Mouse (Mus musculus) heart, postnatal 4 days (tissue): ENCODE measurements at regions not wholly inside any gene's neighbourhood (a gene's known extent, or its start where the extent isn't known, plus 50 kb on each side); places are given as distances from the start of the nearest gene placed in this dataset.
A peak's percentile ranks its signal among the peaks of the same experiment; 100 is the strongest.

ENCODE experiments used
- DNase-seq: peaks from one replicate; pipeline ENCODE4 v3.0.0; 2021

DNA sequence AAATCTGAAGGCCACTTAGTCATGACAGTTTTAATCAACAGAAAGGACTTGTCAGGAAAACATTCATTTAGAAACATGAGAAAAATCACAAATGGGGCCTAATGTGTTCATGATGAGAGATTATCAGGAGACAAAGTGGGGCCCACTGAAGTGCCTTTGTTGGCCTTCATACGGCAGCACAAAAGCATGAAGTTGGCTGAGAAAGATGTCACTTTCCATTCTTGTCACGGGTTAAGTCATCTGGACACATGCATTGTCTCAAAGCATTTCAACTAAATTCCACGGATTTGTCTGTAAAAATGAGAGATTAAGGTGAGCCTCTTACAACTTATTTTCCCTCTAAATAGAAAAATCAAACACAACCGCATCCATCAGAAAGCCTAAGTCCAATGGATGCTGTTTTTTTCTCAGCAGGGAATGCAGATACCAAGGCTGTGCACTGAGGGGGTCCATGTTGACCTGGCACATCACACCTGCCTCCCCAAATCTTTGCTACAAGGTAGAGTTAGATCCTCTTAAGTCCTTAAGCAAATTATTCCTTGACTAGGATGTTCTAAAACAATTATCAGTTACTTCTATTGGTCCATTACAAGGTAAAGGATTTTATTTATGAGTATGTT, 1679.2 kb downstream of the 4930444P10Rik start:
- no peak for DNase-seq

DNA sequence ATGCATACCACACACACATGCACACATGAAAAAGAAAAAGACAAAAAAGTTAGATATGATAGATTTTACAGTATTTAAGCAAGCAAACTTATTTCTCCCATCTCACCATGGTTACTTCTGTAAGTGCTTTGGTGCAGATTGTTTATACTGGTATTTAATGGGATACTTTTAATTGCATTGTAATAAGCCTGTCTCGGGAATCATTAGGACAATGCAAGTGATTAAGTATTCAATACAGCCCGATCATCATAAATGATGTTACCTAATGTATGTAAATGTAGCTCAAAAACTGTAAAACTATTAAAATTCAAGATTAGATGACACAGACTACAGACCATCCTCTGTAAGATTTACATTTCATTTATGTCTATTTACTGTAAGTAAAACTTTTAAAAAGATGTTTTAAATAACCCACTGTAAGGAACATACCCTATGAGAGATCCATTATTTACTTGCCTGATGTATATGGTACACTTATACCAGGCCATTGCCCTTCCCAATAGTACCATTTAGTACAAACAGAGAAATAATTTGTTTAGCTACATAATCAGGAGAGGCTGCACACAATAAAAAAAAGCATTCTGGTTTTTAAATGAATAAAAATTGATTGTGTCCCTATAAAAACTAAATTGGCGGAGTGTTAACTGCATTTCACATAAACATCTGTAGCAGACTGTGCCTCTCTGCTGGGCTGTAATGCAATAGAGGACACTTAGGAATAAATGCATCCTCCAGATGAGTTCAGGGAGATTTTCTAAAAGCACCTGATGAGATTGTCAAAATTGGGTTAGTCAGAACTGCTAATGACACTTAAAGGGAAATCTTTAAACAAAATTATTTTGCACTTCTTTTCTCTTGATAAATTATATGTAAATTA, 1722.9 kb downstream of the 4930444P10Rik start:
- DNase-seq, result no peak

DNA sequence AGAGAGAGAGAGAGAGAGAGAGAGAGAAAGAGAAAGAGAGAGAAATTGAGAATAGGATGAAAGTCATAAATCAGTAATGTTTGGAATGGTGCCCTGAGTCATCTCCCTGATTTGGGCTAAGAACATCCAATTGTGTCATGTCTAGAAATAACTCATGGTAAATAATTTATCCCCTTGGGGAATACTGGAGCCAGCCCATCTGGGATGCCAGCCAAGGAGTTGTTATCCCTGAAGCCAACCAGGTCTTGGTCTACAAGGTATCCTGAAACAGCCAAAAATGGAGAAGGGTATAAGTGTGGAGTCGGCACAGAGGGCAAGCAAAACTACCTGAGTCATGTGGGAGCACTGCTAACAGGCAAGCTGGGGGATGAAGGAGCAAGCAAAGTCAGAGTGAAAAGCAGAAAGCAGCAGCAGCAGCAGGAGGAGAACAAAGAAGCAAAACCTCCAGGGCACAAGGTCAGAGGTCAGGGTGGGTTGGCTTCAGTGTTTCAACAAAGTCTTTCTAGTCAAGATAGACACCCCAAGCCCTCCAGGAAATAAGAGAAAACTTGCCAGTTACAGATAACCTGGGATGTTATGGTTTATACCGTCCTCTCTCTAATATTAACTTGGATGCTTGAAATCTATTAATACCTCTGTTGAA, 1733.0 kb downstream of the 4930444P10Rik start:
- peak; percentile 14 for DNase-seq
